Mouse (Mus musculus) v-Abl transformed pro-B cells (cell line): ENCODE data around the gene Myh9.

ENCODE experiments used
- in situ Hi-C, 2 experiments: fragments of 400-800 bp; cut with MboI; formaldehyde crosslinking; loops; one replicate each; pipeline ENCODE4 v1.15.1; 2025; ENCODE audit not compliant: unreplicated experiment in 2 of 2

The Myh9 gene

GRCm38 (mm10) chr15:77842047-77842843, at the start of gene Myh9:
Gene Myh9 (minus strand): TSS chr15:77842175.
- in situ Hi-C loops: loop anchor here in 1 of 2 experiments (10.0 kb wide), 1 partner anchor 73 kb away; no protein-coding TSS in a partner anchor

- in situ Hi-C loops: loop anchor here in 1 of 2 experiments (5.0 kb wide), 1 partner anchor 34 kb away; no protein-coding TSS in a partner anchor
Observed at GRCm38 (mm10) chr15:77891766-77892165, 49.8 kb upstream of the Myh9 start.

DNA sequence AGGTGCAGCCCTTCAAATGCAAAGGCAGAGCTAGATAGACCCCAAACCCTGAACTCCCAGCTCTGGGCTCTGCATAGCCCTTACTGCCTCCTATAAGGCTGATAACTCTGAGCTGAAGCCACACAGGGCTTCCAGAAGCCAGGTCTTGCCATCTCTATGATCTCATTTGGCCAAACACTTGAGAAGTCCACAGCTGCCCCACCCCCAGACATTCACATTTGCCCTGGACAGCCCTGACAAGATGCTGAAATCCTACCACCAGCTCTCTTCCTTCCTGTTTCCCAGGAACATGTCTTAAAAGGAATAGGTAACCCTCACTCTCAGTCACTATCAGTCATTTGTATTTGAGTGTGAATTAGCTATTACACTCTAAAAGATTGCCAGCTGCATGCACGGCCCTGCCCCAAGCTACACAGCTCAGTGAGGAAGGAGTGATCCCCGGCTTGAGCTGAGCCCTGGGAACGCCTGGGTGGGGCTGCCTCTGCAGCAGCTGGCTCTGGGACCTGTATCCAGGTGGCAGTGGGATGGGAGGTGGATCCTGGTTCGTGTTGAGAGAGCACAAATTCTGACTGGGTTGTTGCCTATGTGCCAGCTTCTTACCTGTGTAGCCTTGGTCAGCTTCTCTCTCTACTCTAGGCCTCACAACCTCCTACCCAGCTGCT, 47.9 kb upstream of the Myh9 start:
- in situ Hi-C loops: loop anchor here in 1 of 2 experiments (5.0 kb wide), 1 partner anchor 33 kb away; no protein-coding TSS in a partner anchor

DNA sequence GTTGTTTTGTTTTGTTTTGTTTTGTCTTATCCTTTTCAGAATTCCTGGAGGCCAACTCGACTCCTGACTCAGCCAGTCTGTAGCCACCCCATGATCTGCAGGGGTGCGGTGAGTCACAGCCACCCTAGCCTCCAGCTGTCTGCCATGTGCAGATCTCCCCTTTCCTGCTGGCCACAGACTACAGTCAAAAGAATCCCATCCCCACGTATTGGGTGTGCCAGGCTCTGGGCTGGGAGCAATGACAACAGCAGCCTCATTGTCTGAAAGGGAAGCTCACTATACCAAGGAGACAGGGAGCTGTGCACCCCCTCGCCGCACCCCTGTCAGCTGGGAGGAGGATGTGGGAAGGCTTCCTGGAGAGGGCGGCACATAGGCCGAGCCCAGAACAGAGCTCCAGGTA, 46.3 kb upstream of the Myh9 start:
- in situ Hi-C loops: no loop called here

DNA sequence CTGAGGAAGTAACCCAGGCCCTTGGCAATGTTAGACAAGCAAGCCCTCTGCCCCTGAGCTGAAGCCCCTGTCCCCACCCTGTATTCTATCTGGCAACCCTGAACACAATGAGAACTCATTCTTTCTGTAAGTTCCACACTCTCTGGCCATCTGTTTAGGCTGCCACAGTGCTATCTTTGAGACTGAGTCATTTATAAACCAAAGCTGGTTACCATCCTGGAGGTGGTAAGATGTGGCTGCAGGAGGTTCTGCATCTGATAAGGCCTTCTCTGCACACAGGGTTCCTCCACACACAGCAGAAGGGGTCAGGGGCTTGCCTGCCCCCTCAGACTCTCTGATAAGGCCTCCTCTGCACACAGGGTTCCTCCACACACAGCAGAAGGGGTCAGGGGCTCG, 45.1 kb upstream of the Myh9 start:
- in situ Hi-C loops: no loop called here

GRCm38 (mm10) chr15:77886369-77887092, 44.6 kb upstream of the Myh9 start:
- in situ Hi-C loops: no loop called here

- in situ Hi-C loops: no loop called here
Observed at GRCm38 (mm10) chr15:77885945-77886344, 44.0 kb upstream of the Myh9 start.

GRCm38 (mm10) chr15:77885159-77885558, 43.2 kb upstream of the Myh9 start:
- in situ Hi-C loops: no loop called here

DNA sequence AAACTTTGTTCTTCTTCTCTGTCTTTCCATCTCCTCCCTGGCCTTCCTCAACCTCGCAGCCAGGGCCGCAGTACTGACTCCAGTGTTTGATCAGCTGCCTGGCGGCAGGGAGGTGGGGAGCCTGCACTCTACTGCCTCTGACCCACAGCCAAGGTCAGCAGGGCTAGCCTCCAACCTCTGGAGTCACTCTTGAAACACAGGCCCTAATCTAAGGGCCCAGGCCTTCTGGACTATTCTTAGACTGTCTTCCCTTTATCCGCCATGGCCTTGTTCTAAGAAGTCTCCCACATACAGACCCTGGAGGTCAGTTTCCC, 41.7 kb upstream of the Myh9 start:
- in situ Hi-C loops: no loop called here

DNA sequence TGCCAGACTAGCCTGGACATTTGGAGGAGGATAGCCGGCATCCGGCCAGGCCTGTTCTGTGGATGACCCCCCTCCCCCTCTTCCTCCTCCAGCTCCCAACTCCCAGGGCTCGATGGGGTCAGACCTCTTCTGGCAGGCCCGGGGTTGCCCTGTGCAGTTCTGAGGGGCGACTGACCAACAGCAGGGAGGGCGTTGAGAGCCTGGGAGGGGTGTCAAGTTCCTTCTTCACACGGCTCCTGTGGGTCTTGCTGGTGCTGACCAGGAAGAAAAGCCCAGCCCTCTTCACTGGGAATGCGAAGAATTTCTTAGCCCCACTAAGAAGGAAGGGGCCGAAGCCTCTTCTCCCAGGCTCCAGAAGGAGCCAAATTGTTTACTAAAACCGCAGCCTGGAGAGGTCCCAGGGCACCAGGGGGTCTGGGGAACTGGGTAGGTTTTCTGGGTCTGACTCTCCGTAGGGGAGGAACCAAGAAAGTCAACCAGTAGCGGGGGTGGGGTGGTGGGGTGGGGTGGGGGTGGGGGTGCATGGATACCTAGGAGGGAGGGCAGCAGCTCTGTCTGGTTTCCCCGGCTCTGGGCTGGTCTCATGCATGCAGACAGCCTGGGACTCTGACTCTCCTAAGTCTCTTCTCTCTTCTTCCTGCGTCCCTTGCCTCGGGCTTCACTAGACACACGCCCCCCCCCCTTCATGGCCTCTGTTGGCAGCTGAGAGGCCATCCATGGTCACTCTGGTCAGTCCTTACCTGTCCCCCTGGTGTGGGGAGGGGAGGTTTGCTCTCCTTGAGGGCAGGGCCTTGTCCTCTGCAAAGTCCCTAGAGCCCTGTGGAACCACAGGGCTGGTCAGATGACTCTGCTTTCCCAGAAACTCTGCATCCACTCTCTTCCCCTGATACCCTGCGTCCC, 41.1 kb upstream of the Myh9 start:
- in situ Hi-C loops: no loop called here

DNA sequence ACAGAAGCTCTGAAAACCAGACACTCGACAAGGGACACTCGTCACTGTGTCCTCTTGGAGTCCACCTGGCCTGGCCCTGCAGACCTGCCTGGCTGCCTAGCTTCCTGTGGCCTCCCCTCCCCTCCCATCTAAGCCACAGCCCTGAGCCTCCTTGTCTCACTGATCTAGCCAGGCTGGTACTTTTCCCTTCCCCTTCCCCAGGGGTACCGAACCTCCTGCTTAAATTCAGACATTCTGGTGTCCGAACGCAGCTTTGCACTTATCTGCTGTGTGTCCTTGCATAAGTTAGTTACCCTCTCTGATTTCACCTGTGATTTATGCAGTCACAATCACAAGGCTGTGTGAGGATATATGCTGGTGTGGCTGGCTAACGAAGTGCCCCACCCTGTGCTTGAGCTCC, 40.3 kb upstream of the Myh9 start:
- in situ Hi-C loops: no loop called here

GRCm38 (mm10) chr15:77881698-77882097, 39.7 kb upstream of the Myh9 start:
- in situ Hi-C loops: no loop called here

DNA sequence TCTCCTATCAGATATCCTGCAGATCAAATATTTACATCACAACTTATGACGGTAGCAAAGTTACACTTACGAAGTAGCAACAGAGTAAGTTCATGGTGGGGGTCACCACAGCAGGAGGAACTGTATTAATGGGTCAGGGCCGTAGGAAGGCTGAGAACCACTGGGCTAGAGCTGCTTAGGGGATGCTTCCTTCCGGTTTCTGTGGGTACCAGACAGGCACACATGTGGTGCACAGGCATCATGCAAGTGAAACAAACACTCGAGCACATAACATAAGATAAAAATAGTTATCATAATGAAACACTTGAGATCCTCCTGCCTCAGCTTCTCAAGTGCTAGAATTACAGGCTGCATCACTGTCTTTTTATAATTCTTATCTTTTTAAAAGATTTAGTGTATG, 38.8 kb upstream of the Myh9 start:
- in situ Hi-C loops: no loop called here

DNA sequence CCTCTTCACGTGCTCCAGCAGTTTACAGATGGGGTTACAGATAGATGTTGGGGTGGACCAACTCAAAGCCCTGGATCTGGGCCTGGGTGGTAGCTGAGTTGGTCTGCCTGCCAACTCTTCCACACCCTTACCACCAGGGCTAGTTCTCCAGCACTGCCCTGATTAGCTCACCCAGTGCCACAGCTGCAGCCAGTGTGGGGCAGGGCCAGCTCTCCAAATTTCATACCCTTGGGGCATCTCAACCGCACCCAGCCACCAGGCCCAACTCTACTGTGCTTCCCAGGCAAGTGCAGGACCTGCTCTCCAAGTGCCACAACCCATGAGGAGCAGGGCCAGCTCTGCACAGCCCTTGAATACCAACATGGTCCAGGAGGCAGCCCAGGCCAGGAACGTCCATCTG, 37.8 kb upstream of the Myh9 start:
- in situ Hi-C loops: no loop called here

- in situ Hi-C loops: no loop called here
Observed at GRCm38 (mm10) chr15:77877209-77877608, 35.2 kb upstream of the Myh9 start.

DNA sequence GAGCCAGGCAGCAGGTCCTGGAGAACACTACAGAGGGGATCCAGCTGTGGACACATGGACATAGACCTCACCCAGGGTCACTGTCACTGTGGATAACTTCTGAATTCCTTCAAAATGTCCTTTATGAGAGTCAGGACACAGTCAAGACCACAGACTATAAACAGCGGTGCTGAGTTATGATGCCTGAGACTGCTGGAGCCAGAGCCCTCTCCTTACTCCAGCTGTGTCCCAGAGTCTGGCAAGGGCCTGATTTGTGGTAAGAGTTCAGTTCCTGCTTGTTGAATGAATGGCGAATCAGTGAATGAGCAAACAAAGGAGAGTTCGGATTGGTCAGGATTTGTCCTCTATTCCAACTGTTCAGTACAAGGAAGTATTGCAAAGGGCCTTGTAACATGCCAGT, 34.7 kb upstream of the Myh9 start:
- in situ Hi-C loops: no loop called here

- in situ Hi-C loops: no loop called here
Observed at GRCm38 (mm10) chr15:77875953-77876352, 34.0 kb upstream of the Myh9 start.

- in situ Hi-C loops: no loop called here
Observed at GRCm38 (mm10) chr15:77874807-77875206, 32.8 kb upstream of the Myh9 start.

- in situ Hi-C loops: no loop called here
Observed at GRCm38 (mm10) chr15:77874310-77874709, 32.3 kb upstream of the Myh9 start.

GRCm38 (mm10) chr15:77873564-77873963, 31.6 kb upstream of the Myh9 start:
- in situ Hi-C loops: no loop called here
